Mouse (Mus musculus) layer of hippocampus, postnatal 25 days (tissue): ENCODE results near the gene Adamts12. TPM values are rescaled to one million over a fixed set of nuclear protein-coding genes. Genes with fewer than 3 reads are reported as not detected.

ENCODE experiments used
- DNase-seq, 2 experiments: peaks; one replicate each; pipeline ENCODE4 v3.0.0; 2022; ENCODE audit warnings: mixed read lengths in 2 of 2, low spot score in 1 of 2; ENCODE audit errors: extremely low spot score in 1 of 2
- total RNA-seq, 2 experiments: library from RNA; stranded (reverse); gene quantifications; 2 replicates each; pipeline ENCODE4 v1.2.3; 2021

The Adamts12 gene
- total RNA-seq: under 1 TPM; 0.85 to 0.86 TPM

- no peak for DNase-seq
Observed at GRCm38 (mm10) chr15:11064558-11065411, at the start of gene Adamts12. Adamts12 (plus strand) TSS chr15:11064790.

DNA sequence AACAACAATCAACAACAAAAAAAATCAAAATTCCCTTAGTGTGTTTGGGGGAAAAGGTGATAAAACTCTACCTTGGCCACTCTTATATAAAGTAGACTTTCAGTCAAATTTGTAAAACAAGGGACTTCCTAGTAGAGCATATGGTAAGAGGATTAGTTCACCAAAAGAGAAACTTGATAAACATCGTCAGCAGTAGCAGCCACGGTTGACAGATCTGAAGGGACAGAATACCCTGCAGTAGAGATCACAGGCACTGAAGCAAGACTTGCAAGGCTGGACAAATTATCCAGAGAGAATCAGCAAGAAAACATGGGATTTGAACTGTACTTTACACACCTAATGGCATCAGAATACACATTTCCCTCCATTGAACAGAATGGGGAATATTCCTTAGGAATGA, 49.7 kb upstream of the Adamts12 start:
- no peak for DNase-seq

GRCm38 (mm10) chr15:11026801-11027561, 37.6 kb upstream of the Adamts12 start:
- DNase-seq: no peak

- no peak for DNase-seq
Observed at GRCm38 (mm10) chr15:11030188-11030587, 34.4 kb upstream of the Adamts12 start.

DNA sequence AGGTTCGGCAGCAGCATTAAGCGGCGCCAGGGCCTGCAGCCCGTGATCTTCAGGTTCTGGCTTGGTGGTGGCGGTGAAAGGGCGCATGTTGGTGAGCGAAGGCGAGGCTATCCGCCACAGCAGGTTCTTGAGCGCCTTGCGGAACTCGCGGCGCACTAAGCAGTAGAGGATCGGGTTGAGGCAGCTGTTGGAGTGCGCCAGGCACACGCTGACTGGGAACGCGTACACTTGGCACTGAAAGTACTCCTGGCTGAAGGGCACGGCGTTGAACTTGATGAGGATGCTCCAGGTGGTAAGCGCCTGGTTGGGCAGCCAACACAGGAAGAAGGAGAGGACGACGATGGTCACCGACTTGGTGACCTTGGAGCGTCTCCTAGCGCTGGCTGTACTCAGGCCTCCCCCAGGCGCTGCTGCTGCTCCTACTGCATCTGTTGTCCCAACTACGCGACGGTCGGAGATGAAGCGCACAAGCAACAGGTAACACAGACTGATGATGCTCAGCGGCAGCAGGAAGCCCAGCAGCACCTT, 28.6 kb upstream of the Adamts12 start:
- DNase-seq: no peak

DNA sequence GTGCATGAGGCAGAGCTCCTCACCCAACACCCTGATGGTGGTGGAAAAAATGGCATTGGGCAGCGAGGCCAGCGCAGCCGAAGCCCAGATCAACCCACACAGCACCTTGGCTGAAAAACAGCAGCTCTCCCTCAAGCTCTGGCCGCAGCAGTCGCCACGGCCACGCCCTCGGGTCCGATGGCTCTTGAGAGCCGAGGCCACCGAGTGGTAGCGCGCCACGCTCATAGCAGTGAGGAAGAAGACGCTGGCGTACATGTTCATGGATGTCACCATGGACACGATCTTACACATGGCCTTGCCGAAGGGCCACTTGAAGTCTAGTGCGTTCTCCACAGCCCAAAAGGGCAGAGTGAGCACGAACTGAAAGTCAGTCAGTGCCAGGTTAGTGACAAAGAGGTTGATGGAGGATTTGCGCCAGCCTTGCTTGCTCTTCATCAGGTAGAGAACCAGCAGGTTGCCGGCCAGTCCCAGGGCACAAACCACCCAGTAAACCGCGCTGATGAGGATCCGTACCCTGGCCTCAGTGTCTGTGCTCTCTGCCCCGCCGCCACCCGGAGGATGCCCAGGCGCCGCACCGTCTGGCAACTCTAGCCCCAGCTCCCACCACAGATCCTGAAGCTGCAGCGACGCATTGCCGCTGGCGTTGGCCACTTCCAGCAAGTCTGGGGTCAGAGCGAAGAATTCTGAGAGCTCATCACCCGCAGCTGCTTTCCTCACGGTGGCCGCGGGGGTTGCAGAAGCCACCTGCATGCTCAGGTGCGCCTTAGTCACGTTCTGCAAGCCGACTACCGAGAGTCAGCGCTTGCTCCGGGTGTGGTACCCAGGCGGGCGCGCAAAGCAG, 27.8 kb upstream of the Adamts12 start:
- DNase-seq: peak; percentile 4 to 10

DNA sequence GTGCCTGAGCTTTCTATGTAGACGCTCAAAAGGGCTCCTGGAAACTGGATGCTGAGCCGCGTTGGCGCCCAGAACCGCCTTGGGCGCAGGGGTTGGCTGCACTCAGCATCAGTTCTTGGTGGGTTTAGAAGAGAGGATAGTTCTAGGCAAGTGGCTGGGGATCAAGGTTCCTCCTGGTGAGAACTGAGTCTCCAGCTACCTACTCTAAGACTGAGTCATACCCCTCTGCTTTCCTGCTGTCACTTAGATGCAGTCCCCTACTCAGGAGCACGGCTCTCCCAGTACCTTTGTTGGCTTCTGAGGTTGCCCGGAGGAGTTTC, 27.3 kb upstream of the Adamts12 start:
- DNase-seq: peak in 1 of 2 experiments; percentile 16

- DNase-seq: peak in 1 of 2 experiments; percentile 5
Observed at GRCm38 (mm10) chr15:11037711-11038110, 26.9 kb upstream of the Adamts12 start, which contains the start of gene Rxfp3. Rxfp3 (minus strand) TSS chr15:11037991.

- peak; percentile 23 to 61 for DNase-seq
Observed at GRCm38 (mm10) chr15:11038476-11038875, 26.1 kb upstream of the Adamts12 start.

DNA sequence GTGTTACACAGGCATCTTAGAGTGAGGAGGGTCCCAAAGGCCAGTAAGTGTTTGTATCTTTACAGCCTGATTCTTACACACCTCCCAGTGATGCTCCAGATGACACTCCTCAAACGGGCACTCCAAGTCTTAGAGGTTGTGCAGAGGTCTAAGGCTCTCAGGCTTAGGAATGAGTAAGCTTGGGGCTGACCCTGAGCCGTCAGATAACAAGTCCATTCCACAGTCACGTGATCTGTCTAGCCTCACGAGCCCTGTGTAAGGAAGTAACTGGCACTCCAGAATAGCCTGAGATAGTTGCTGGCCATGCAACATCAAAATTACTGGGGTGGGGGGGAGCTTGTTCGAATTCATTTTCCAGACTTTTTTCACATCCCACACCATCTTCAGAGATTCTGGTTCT, 24.5 kb upstream of the Adamts12 start:
- no peak for DNase-seq

GRCm38 (mm10) chr15:11041229-11041628, 23.4 kb upstream of the Adamts12 start:
- DNase-seq: no peak

DNA sequence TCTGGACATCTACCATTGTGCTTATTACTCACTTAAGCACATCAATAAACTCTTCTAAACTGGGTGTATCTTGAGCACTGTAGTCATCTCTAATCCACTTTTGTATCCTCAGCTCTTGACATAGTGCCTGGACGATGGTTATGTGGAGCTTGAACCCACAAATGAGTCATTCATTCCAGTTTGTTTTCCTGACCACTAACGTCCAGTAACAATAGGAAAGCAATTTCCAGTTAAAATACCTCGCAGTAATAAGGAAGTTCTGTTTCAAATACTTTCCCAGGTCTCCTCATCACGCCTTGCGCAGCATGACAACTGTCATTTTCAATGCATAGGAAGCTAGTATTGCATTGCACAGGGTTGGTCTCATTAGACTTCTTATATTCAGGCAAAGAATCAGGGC, 21.8 kb upstream of the Adamts12 start:
- DNase-seq: no peak

GRCm38 (mm10) chr15:11053678-11054439, 10.7 kb upstream of the Adamts12 start:
- DNase-seq: no peak

DNA sequence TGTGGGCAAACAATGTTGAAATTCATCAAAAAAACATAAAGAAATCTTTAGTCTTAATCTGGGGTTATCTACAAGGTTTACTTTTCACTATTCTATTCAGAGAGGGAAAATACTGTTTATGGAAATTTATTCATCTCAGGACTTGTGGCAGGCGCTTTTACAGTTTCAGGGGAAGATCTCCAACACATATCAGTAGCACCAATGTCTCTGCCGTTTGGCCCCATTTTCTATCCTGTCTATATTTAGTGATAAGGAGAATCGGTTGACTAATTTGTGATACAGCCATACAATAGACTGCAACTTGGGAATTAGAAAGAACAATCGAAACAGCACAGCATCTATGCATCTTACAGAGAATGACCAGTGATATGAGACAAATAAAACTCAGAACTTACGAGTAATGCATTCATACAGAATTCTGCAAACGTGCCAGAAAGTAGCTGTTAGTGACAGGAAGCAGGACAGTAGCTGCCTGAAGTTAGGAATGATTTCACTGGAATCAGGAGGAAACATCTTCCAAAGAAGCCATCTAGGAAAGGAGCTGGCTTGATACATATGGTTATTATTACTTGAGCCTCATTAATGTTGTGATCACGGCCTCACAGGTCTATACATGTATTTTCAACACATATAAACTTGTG, 10.0 kb upstream of the Adamts12 start:
- DNase-seq: no peak

DNA sequence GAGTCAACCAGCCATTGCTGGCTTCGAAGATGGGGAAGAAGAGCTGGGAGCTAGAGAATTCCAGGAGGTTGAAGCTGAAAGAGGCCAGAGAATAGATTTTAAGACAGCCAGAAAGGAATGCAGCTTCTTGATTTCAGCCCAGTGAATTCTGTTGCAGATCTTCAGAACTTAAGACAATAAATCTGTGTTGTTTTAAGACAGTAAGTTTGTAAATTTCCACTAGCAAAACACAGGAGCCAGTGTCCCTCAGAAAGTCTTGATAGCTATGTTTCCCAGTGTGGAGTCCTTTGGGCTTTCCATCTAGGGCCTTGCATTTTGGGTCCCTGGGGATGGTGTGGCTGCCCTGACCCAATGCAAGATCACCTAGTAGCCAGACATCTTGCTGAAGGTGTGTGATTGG, 1.7 kb upstream of the Adamts12 start:
- no peak for DNase-seq

GRCm38 (mm10) chr15:11064160-11064557, 431 bp upstream of the Adamts12 start:
- DNase-seq: no peak

DNA sequence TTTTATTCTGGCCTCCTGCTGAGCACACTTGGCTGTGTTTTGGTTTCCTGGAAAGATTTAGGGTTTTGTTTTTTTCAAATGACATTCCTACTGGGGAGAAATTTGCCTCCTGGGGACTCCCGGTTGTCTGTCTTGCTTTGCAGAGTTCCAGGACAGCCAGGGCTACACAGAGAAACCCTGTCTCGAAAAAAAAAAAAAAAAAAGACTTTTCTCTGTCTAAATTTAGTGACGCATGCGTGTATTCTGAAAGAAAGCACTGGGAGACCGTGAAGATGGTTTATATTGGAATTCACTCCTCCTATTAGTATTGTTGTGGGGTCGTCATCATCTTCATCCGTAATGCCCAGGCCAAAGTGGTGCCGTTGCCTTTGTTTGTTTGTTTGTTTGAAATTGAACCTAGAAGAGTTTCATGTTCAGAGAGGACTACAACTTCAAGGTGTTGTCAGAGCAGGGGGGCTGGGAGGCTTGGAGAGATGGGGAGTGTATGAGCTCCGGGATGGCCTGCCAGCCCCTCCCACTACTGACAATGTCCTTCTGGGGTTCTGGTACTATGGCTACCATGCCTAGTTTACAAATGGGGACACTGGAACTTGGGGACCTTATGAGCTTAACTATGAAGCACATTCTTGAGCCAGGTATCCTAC, 1.1 kb downstream of the Adamts12 start:
- DNase-seq: no peak

GRCm38 (mm10) chr15:11066299-11066698, 1.7 kb downstream of the Adamts12 start:
- DNase-seq: no peak

DNA sequence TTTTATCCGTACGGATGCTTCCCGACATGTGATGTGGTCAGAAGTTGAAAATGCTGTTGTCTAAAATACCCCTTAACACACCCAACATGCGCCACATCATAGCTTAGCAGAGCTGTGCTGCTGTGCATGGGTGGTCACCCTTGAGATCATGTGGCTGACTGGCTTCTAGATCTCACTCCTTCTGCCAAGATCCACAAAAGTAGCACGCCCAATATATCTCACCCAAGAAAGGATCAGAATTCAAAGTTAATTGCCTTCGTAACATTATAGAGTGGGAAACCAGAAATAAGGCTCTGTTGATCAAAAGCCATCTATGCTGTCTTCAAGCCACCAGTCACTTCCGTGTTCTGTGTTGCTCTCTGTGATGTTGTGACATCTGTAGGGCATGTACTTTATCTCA, 3.3 kb downstream of the Adamts12 start:
- DNase-seq: no peak
